Mouse (Mus musculus) Patski (cell line): ENCODE measurements around the gene Ppp1cc. TPM values are rescaled to one million over a fixed set of nuclear protein-coding genes. Genes with fewer than 3 reads are reported as not detected.

Experiments used
- ATAC-seq: fragments of 100-300 bp; one replicate; pipeline ENCODE4 v1.8.0; 2021
- CTCF ChIA-PET: fragments of 350-600 bp; sonication (Branson Sonifier 250); formaldehyde crosslinking; loops from one replicate; lab custom pipeline; 2022; ENCODE audit warnings: inconsistent platforms; lab: Charles Lee
- POLR2A ChIA-PET: fragments of 350-600 bp; sonication (Branson Sonifier 250); formaldehyde crosslinking; loops from one replicate; lab custom pipeline; 2022; ENCODE audit warnings: antibody characterized with exemption, inconsistent platforms; lab: Charles Lee
- DNase-seq: peaks from one replicate; pipeline ENCODE4 v3.0.0-alpha.2; 2011; ENCODE audit warnings: low read depth, low spot score
- H3K27me3 ChIP-seq: fragments of 371-371 bp; one replicate; pipeline ENCODE4 v1.5.1; 2021
- CTCF ChIP-seq: fragments of 100-300 bp; IDR thresholded peaks from one replicate; pipeline ENCODE4 v1.5.1; 2021
- in situ Hi-C: fragments of 300-500 bp; cut with MboI; formaldehyde crosslinking; loops from 3 replicates; pipeline ENCODE4 v1.11.1; 2018; ENCODE audit warnings: low pct_unique_long_range_greater_than_20kb, mixed read lengths
- polyA plus RNA-seq: library from polyadenylated mRNA; unstranded; gene quantifications from one replicate; pipeline ENCODE4 v1.2.3, GENCODE M21; 2021

Ppp1cc gene
- polyA plus RNA-seq, 1 experiment from 2014 or later: 195 TPM

DNA sequence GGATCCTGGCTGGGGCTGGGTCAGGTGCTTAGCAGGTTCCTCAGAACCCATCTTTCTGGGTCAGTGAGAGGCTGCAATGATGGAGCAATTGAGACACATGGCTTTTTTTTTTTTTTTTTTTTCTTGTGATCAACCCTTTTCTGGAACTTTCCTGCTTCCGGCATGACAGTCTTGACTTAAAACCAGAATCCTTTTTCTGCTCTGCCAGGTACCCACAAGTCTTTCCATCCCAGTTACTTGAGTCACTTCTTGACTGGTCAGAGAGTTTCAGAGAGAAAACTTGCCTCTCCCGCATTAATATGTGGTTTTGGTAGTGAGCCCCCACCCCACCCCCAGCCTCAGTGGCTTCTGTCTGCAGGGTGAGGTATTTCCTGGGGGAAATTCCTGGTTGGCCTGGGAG, 66.2 kb downstream of the Ppp1cc start:
- POLR2A ChIA-PET: no interaction called here
- no peak for TF ChIP-seq CTCF
- ATAC-seq (no peak), DNase-seq (no peak)
- CTCF ChIA-PET: no interaction called here
- in situ Hi-C loops: loop anchor here (10.0 kb wide), 1 partner anchor 349 kb away; no protein-coding TSS in a partner anchor
- no peaks in the 10 kb centered on the region for H3K27me3 ChIP-seq

Other genes with a start within 250 kb of the Ppp1cc start
- gene Cux2, start 108.2 kb upstream of the Ppp1cc start, polyA plus RNA-seq: 1.6 TPM
- not detected for gene Myl2, start 57.3 kb upstream of the Ppp1cc start, polyA plus RNA-seq
- gene Ccdc63, start 17.5 kb upstream of the Ppp1cc start, polyA plus RNA-seq: not detected
- gene Hvcn1, start 48.5 kb downstream of the Ppp1cc start, polyA plus RNA-seq: 0.15 TPM
- 50.7 TPM for gene Tctn1, start 106.2 kb downstream of the Ppp1cc start, polyA plus RNA-seq
- gene Pptc7, start 126.1 kb downstream of the Ppp1cc start, polyA plus RNA-seq: 31.1 TPM
- gene Rad9b, start 196.0 kb downstream of the Ppp1cc start, polyA plus RNA-seq: 5.9 TPM
- gene Vps29, start 196.1 kb downstream of the Ppp1cc start, polyA plus RNA-seq: 270 TPM
- gene Gpn3, start 213.6 kb downstream of the Ppp1cc start, polyA plus RNA-seq: 29.0 TPM
- 130 TPM for gene Fam216a, start 214.1 kb downstream of the Ppp1cc start, polyA plus RNA-seq
- 387 TPM for gene Arpc3, start 233.6 kb downstream of the Ppp1cc start, polyA plus RNA-seq